ENCODE assay signal across 8 mouse cellular contexts in genomic region chr10:100486701-100487096, GRCm38 (mm10). TPM values are rescaled to one million over a fixed set of nuclear protein-coding genes. Genes with fewer than 3 reads are reported as not detected.
DNase-seq lines count a peak whose midpoint lies in the region; ATAC-seq lines count a peak whose summit lies in the region.

No protein-coding gene starts in this region.

- no peaks in the 10 kb centered on the region for H3K27me3 ChIP-seq in hindbrain, embryonic 13.5 days

- peak overlapping the region; percentile 81 for H3K27ac ChIP-seq in hindbrain, embryonic 13.5 days

- peak overlapping the region; percentile 78 for H3K4me2 ChIP-seq in hindbrain, embryonic 13.5 days

- peak overlapping the region; percentile 78 for H3K4me3 ChIP-seq in hindbrain, embryonic 13.5 days

- H3K9me3 ChIP-seq in hindbrain, embryonic 13.5 days = no peaks in the 10 kb centered on the region

- H3K4me1 ChIP-seq in hindbrain, embryonic 13.5 days (replicated peaks) = peaks cover 8% of the 10 kb centered on the region

- peak overlapping the region; percentile 88 for H3K9ac ChIP-seq in hindbrain, embryonic 13.5 days

- WGBS in hindbrain, embryonic 13.5 days = under 1% methylated on average over 13 of the region's 13 CpGs

- peak; percentile 38 for ATAC-seq in frontal cortex, adult (ENCODE audit: low TSS enrichment)
- no peak for ATAC-seq in hindbrain, embryonic 13.5 days (ENCODE audit: low FRiP score)
- peak; percentile 40 for ATAC-seq in megakaryocyte progenitor cell, adult 5-6 weeks (replicated peaks; ENCODE audit: poor library complexity)

- no peak for DNase-seq in frontal cortex, postnatal 25 days (ENCODE audit: low spot score in 2 of 2)
- DNase-seq in A20 (ENCODE audit: low read depth, low spot score) = peak; percentile 70
- peak; percentile 40 for DNase-seq in embryo, embryonic 10.5 days (ENCODE audit: low spot score)
- no peak for DNase-seq in layer of hippocampus, postnatal 10 days (ENCODE audit: low spot score in 2 of 2)
- no peak for DNase-seq in cerebellum, postnatal 14 days

- H3K36me3 ChIP-seq in hindbrain, embryonic 13.5 days = peaks cover 4% of the 10 kb centered on the region; the same call in 1 of the 2 replicates

RNA-seq across cellular contexts. Expression of gene Tmtc3, which starts 0.5 kb away (rescaled TPM):
- polyA plus RNA-seq in hindbrain, embryonic 13.5 days (2015; fragmentation: Nextera tagmentation; extraction: Ambion mirVana) = 9.5 and 11.8 TPM in 2 replicates
- 22.8 and 26.0 TPM in 2 replicates for total RNA-seq in megakaryocyte progenitor cell, adult 5-6 weeks (2015)
- total RNA-seq in megakaryocyte progenitor cell, adult 5-6 weeks (2017) = 4.8 and 6.6 TPM in 2 replicates
- 10 to 100 TPM; 11.4 to 12.3 TPM for total RNA-seq in layer of hippocampus, postnatal 10 days (2021)

RNA-seq across cellular contexts. Expression of gene Cep290, which starts 0.7 kb away (rescaled TPM):
- polyA plus RNA-seq in hindbrain, embryonic 13.5 days (2015; fragmentation: Nextera tagmentation; extraction: Ambion mirVana) = 6.5 and 6.6 TPM in 2 replicates
- 9.3 and 19.4 TPM in 2 replicates for total RNA-seq in megakaryocyte progenitor cell, adult 5-6 weeks (2015)
- 9.3 and 13.5 TPM in 2 replicates for total RNA-seq in megakaryocyte progenitor cell, adult 5-6 weeks (2017)
- total RNA-seq in layer of hippocampus, postnatal 10 days (2021) = 10 to 100 TPM; 10.9 to 14.3 TPM

Comparison
In these comparisons a context has a peak if more than half of its experiments do, and no peak if none do; other contexts are left out.
1. DNase-seq: peak in A20 (single experiment) and embryo, embryonic 10.5 days (single experiment); none in frontal cortex, postnatal 25 days (0 of 2), layer of hippocampus, postnatal 10 days (0 of 2) and cerebellum, postnatal 14 days (0 of 2).